Mouse (Mus musculus) midbrain, postnatal 0 days (tissue): ENCODE data around the gene Sema4c. TPM values are rescaled to one million over a fixed set of nuclear protein-coding genes. Genes with fewer than 3 reads are reported as not detected.

Source experiments
- ATAC-seq: fragments of 200-750 bp; cut with Nextera tagmentation; 2 replicates; pipeline ENCODE4 v1.8.0; 2017; ENCODE audit warnings: moderate number of reproducible peaks, mild to moderate bottlenecking, moderate TSS enrichment, moderate library complexity; ENCODE audit not compliant: low FRiP score
- DNase-seq: peaks from one replicate; pipeline ENCODE4 v3.0.0-alpha.2; 2015; ENCODE audit warnings: low spot score
- H3K27ac ChIP-seq: fragments of 300-500 bp; sonication (generic); 2 replicates; pipeline ENCODE4 v1.5.1; 2014; ENCODE audit warnings: low read depth, mild to moderate bottlenecking, low read length, mixed read lengths
- H3K27me3 ChIP-seq: fragments of 300-500 bp; sonication (generic); 2 replicates; pipeline ENCODE4 v1.6.1; 2014; ENCODE audit warnings: low read length, control low read depth, mixed read lengths; ENCODE audit not compliant: insufficient read depth
- H3K36me3 ChIP-seq: fragments of 300-500 bp; sonication (generic); 2 replicates; pipeline ENCODE4 v1.6.1; 2014; ENCODE audit warnings: low read length, control low read depth, mixed read lengths; ENCODE audit not compliant: insufficient read depth
- H3K4me1 ChIP-seq: fragments of 300-500 bp; sonication (generic); 2 replicates; pipeline ENCODE4 v1.6.1; 2014; ENCODE audit warnings: mild to moderate bottlenecking, control low read depth, antibody characterized with exemption, low read length, mixed read lengths; ENCODE audit not compliant: insufficient read depth
- H3K4me2 ChIP-seq: fragments of 300-500 bp; sonication (generic); 2 replicates; pipeline ENCODE4 v1.6.1; 2014; ENCODE audit warnings: low read depth, mild to moderate bottlenecking, low read length, mixed read lengths; ENCODE audit not compliant: poor library complexity, severe bottlenecking
- H3K4me3 ChIP-seq: fragments of 300-500 bp; sonication (generic); 2 replicates; pipeline ENCODE4 v1.5.1; 2014; ENCODE audit warnings: low read depth, mild to moderate bottlenecking, low read length, moderate library complexity
- H3K9ac ChIP-seq: fragments of 300-500 bp; sonication (generic); replicated peaks from 2 replicates; pipeline ENCODE4 v1.6.1; 2014; ENCODE audit warnings: mild to moderate bottlenecking, low read length, moderate library complexity, mixed read lengths; ENCODE audit not compliant: poor library complexity, severe bottlenecking
- H3K9me3 ChIP-seq: fragments of 300-500 bp; sonication (generic); 2 replicates; pipeline ENCODE4 v1.6.1; 2016; ENCODE audit warnings: low read length, control low read depth
- CTCF ChIP-seq: IDR thresholded peaks from 2 replicates; pipeline ENCODE4 v1.5.1; 2016; ENCODE audit warnings: antibody characterized with exemption, mild to moderate bottlenecking
- WGBS: fragments of 180-500 bp; shearing (Covaris S2); extraction: QIAGEN DNeasy Blood & Tissue Kit; methylation state at CpG from one replicate; pipeline ENCODE4 v1.1.7; 2014; 5-methylcytosine and 5-hydroxymethylcytosine counted together
- polyA plus RNA-seq: library from polyadenylated mRNA; unstranded; fragments of >200 nt; fragmentation: Nextera tagmentation; extraction: Ambion mirVana; gene quantifications from 2 replicates; pipeline ENCODE4 v1.2.1, GENCODE M21; 2015
- total RNA-seq: library from RNA; depleted of rRNA; stranded (reverse); fragments of >200 nt; gene quantifications from 2 replicates; pipeline ENCODE4 v1.2.3, GENCODE M21; 2014

Gene Sema4c
- total and polyA plus RNA-seq, 2 experiments from 2014 or later, result 18.0 to 30.0 TPM

DNA sequence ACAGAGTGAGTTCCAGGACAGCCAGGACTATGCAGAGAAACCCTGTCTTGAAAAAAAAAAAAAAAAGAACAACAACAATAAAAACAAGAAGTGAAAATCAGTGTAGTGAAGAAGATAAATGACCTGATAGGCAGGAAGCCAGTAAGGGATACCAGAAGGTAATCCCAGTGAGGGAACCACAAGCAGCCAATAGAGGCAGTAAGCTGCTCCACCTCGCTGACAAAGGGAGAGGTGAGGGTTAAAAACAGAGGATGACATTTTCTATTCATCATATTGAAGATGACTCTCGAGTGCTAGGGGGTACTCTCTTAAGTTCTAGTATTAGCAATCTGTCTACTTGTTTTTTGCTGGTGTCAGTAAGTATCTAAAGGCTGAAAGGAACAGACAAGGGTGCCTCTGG is 40.3 kb upstream of the Sema4c start:
- TF ChIP-seq CTCF, result no peak
- H3K9ac ChIP-seq, result no peak overlapping the region
- H3K27ac ChIP-seq, result no peak overlapping the region
- no peaks in the 10 kb centered on the region for H3K4me1 ChIP-seq
- WGBS, result 75% methylated on average over 2 of the region's 2 CpGs
- H3K9me3 ChIP-seq, result no peaks in the 10 kb centered on the region
- no peaks in the 10 kb centered on the region for H3K36me3 ChIP-seq
- no peak for ATAC-seq
- no peaks in the 10 kb centered on the region for H3K27me3 ChIP-seq
- no peak overlapping the region for H3K4me2 ChIP-seq
- no peak for DNase-seq
- H3K4me3 ChIP-seq, result no peak overlapping the region

DNA sequence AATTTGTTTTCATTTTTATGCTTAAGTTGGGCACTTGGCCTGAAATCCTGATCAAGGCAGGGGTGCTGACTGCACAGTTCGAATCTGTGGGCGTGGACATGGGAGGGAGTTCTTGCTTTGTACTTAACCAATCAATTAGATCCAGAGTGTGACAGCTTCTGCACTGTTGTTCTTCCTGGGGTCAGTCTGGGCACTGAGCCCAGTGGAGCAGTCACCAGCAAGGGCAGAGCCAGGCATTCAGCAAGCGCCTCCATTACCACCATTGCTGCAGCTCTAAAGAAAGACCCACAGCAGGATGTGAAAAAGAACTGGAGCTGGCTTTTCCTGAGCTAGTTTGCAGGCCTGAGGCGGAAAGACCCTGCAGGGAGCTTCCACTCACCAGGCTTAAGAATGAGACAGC is 38.0 kb upstream of the Sema4c start:
- no peak overlapping the region for H3K4me2 ChIP-seq

DNA sequence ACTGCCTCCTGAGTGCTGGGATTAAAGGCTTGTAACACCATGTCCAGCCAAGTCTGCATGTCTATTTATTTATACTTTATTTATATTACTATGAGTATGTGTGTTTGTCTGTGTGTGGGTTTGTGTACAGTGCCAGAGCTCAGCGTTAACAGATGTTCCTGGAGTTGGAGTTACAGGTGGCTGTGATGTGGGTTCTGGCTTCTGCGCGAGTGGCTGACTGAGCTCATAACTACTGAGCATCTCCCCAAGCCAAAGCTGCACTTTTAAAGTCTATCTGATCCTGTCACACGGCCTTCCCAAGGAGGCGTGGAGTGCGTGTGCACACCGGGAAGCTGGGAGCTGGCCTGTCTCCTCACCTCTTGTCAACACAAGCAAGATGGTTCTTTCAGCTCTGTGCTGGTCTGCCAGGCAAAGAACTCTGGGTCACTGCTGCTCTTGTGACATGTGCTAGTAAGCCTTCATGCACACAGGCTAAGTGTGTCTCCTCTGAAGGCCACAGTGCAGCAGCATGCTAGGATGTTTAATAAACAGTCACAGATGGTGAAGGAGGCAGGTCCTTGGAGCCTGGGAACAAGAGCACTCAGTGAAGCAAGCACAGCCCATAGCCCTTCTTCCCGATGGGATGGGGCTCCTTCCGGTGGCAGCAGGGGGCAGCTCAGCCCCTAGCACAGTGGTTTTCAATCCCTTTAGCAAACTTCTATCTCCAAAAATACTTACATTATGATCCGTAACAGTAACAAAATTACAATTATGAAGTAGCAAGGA is 37.2 kb upstream of the Sema4c start:
- 0 out of 2 replicates have a peak overlapping the region, but pooled peaks have one; percentile 7 for H3K27ac ChIP-seq
- no peak overlapping the region for H3K4me2 ChIP-seq
- whole genome bisulfite sequencing, result 52% methylated on average over 10 of the region's 10 CpGs
- no peak overlapping the region for H3K4me3 ChIP-seq
- ATAC-seq, result no peak
- no peaks in the 10 kb centered on the region for H3K27me3 ChIP-seq
- peak; percentile 4; the same call in 1 of the 2 replicates for TF ChIP-seq CTCF
- DNase-seq, result peak; percentile 43
- no peak overlapping the region for H3K9ac ChIP-seq
- H3K4me1 ChIP-seq, result no peaks in the 10 kb centered on the region
- H3K36me3 ChIP-seq, result no peaks in the 10 kb centered on the region
- no peaks in the 10 kb centered on the region for H3K9me3 ChIP-seq

More for the DNA sequence above, 38.0 kb upstream of the Sema4c start:
- no peak for TF ChIP-seq CTCF
- 13% methylated on average over 4 of the region's 4 CpGs for WGBS
- no peaks in the 10 kb centered on the region for H3K36me3 ChIP-seq
- no peak overlapping the region for H3K9ac ChIP-seq
- H3K4me3 ChIP-seq, result no peak overlapping the region
- H3K4me1 ChIP-seq, result no peaks in the 10 kb centered on the region
- no peak overlapping the region for H3K27ac ChIP-seq
- peak; percentile 91 for DNase-seq
- no peaks in the 10 kb centered on the region for H3K9me3 ChIP-seq
- no peaks in the 10 kb centered on the region for H3K27me3 ChIP-seq
- peak; percentile 60; the same call in 1 of the 2 replicates for ATAC-seq

DNA sequence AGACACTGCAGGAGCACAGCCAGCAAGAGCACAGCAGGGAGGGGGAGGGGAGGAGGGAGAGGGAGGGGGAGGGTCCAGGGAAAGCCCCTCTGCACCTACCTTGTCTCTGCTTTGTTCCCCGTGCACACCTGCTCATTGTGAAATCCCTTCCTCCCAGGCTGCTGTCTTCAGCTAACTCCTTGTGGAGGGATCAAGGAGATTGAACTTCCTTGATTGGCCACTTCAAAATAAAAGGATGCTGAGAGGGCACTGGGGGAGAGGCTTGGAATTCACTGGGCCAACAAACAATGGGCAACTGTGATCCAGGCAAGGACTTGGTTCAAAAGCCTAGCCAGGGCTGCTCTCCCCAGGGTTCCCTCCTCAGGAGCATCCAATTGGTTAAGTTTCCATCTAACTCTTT is 35.0 kb upstream of the Sema4c start:
- Histone ChIP-seq H3K4me2 (no peak overlapping the region), H3K27ac (no peak overlapping the region), H3K9ac (no peak overlapping the region), H3K36me3 (no peaks in the 10 kb centered on the region), H3K4me3 (no peak overlapping the region), H3K4me1 (peaks cover 4% of the 10 kb centered on the region; the same call in 1 of the 2 replicates), H3K27me3 (no peaks in the 10 kb centered on the region), H3K9me3 (no peaks in the 10 kb centered on the region)
- 21% methylated on average over 1 of the region's 1 CpGs for WGBS
- no peak for TF ChIP-seq CTCF
- ATAC-seq, result no peak
- no peak for DNase-seq

DNA sequence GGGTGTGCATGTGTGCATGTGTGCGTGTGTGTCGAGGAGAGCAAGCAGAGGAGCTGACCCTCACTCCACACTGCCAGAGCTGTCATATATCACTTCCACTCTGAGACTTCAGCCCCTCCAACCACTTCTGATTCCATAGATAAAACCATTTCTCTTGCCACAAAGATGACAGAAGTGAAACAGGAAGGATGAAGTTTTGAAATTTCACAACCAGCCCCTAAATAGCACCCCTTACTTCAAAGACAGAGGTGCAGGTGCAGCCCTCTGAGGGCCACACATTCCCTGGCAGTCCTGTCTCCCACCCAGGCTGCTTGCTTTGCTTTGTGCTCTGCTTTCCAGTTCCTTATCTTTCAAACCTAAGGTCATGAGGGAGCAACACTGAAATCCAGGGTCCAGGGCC is 33.3 kb upstream of the Sema4c start:
- H3K4me3 ChIP-seq, result no peak overlapping the region
- DNase-seq, result no peak
- no peak overlapping the region for H3K27ac ChIP-seq
- no peaks in the 10 kb centered on the region for H3K27me3 ChIP-seq
- peaks cover 4% of the 10 kb centered on the region; the same call in 1 of the 2 replicates for H3K4me1 ChIP-seq
- ATAC-seq, result no peak
- H3K36me3 ChIP-seq, result no peaks in the 10 kb centered on the region
- no peak for TF ChIP-seq CTCF
- H3K4me2 ChIP-seq, result no peak overlapping the region
- H3K9me3 ChIP-seq, result no peaks in the 10 kb centered on the region
- WGBS, result 98% methylated on average over 2 of the region's 2 CpGs
- H3K9ac ChIP-seq, result no peak overlapping the region

DNA sequence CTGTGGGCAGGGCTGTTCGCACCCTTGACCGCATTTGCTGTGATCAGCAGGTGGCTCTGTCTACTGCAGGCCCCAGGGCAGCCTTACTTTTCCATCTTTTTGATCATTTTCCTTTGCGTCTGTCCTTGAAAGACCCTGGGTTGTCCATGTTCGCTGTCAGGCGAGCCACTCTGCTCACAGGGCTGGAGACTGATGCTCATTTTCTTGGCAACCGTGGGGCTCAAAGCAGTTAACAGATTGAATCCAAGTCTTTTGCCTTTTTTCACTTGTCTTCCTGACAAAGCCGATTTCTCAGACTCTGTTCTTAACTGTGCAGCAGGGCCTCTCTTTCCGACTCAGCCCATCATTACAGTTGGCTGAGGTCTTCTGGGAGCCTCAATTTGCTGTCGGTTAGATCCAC is 32.5 kb upstream of the Sema4c start:
- Histone ChIP-seq H3K27me3 (no peaks in the 10 kb centered on the region), H3K27ac (no peak overlapping the region), H3K4me2 (no peak overlapping the region), H3K9ac (no peak overlapping the region), H3K4me3 (no peak overlapping the region), H3K9me3 (no peaks in the 10 kb centered on the region), H3K4me1 (peaks cover 4% of the 10 kb centered on the region; the same call in 1 of the 2 replicates), H3K36me3 (no peaks in the 10 kb centered on the region)
- TF ChIP-seq CTCF, result no peak
- ATAC-seq (no peak), DNase-seq (no peak)
- 42% methylated on average over 9 of the region's 9 CpGs for WGBS
